17 mouse cellular contexts compared by ENCODE assay signal in the genomic region with DNA sequence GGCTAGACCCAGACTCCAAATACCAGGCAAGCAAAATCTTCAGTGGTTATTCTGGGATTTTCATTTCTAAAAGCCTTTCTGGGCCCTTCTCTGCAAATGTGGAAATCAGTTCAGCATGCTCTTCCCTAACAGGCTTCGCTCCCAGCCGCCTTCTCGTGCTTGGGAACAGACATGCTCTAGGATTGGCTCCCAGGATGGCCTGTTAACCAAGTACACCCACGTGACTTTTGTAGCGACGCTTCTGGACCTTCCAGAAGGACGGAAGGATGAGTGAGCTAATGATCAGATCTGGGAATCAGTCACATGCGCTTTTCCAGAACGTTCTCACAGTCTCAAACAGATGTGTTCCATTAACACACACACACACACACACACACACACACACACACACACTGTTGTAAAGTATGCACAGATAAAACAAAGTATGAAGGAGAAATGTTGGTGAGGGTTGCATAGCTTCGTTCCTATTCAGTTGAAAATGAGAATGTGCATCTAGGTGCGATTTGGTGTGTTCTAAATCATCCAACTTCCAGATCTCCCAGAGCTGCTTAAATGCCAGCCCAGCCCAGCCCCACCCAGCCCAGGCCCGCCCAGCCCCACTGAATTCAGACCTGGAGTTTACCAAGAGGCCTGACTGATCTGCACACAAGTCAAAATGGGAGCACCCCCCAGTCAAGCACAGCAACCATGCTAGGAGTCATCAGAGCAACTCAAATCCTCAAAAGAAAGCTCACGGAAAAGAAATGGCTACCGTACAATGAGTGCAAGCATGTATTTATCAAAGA.
DNase-seq lines count a peak whose midpoint lies in the region; ATAC-seq and TF ChIP-seq lines count a peak whose summit lies in the region.
"Had no signal": no experiment of that assay in that cellular context is flagged by ENCODE, and none has a peak within 500 bp of the region (broad histone marks: within the 10 kb centered on the region; RNA-seq: fewer than 3 reads in every experiment).

No protein-coding gene starts in this region.

- no peaks in the 10 kb centered on the region for H3K9me3 ChIP-seq in heart, embryonic 15.5 days (replicated peaks)
- peaks cover 3% of the 10 kb centered on the region; the same call in 1 of the 2 replicates for H3K9me3 ChIP-seq in megakaryocyte, embryonic 14.5 days
- H3K9me3 ChIP-seq: hindbrain, embryonic 12.5 days had no signal

- H3K4me2 ChIP-seq in heart, embryonic 15.5 days = peak overlapping the region; percentile 43
- H3K4me2 ChIP-seq: hindbrain, embryonic 12.5 days; midbrain, embryonic 11.5 days had no signal

- no peak for TF ChIP-seq EP300 in heart, adult 2 months (IDR thresholded peaks at IDR 0.05; ENCODE audit: insufficient read depth, low read depth, low read length)

- H3K27me3 ChIP-seq in heart, embryonic 15.5 days = peaks cover 25% of the 10 kb centered on the region
- H3K27me3 ChIP-seq in heart, adult 2 months (ENCODE audit: control insufficient read depth, insufficient read depth, low read length) = no peaks in the 10 kb centered on the region
- H3K27me3 ChIP-seq in megakaryocyte, embryonic 14.5 days (replicated peaks) = peaks cover 8% of the 10 kb centered on the region
- H3K27me3 ChIP-seq: CH12.LX; hindbrain, embryonic 12.5 days had no signal

- intact Hi-C loops in heart, adult 2 months (cut with DNase I) = no loop called here

- no peak overlapping the region for H3K4me3 ChIP-seq in heart, embryonic 15.5 days
- no peak overlapping the region for H3K4me3 ChIP-seq in heart, adult 2 months
- peak overlapping the region; percentile 82 for H3K4me3 ChIP-seq in megakaryocyte, embryonic 14.5 days (replicated peaks)
- H3K4me3 ChIP-seq: erythroblast, embryonic 14.5 days; hindbrain, embryonic 12.5 days; myocyte had no signal

- TF ChIP-seq POLR2A in heart, adult 2 months (IDR thresholded peaks at IDR 0.05; ENCODE audit: insufficient read depth, low read depth, low read length) = no peak

- TF ChIP-seq CTCF in heart, adult 2 months (IDR thresholded peaks at IDR 0.05) = no peak

- DNase-seq in heart, adult 2 months = no peak
- DNase-seq in skeletal muscle tissue, adult 2 months (ENCODE audit: low read depth, low spot score) = peak; percentile 49
- DNase-seq in yolk sac, embryonic 10.5 days (ENCODE audit: low spot score) = no peak
- DNase-seq: adrenal gland, postnatal 14 days; cerebellum, postnatal 14 days; kidney, postnatal 25 days; left cerebral cortex, postnatal 4 days had no signal

- H3K36me3 ChIP-seq in heart, embryonic 15.5 days = no peaks in the 10 kb centered on the region
- H3K36me3 ChIP-seq in heart, adult 2 months (ENCODE audit: control insufficient read depth, insufficient read depth, low read length) = no peaks in the 10 kb centered on the region
- H3K36me3 ChIP-seq in megakaryocyte, embryonic 14.5 days (replicated peaks; ENCODE audit: low read length) = no peaks in the 10 kb centered on the region
- H3K36me3 ChIP-seq: hindbrain, embryonic 12.5 days had no signal

- peaks cover 11% of the 10 kb centered on the region for H3K4me1 ChIP-seq in heart, embryonic 15.5 days (replicated peaks)
- H3K4me1 ChIP-seq in heart, adult 2 months (ENCODE audit: control insufficient read depth, insufficient read depth, low read length) = peaks cover 1% of the 10 kb centered on the region
- peaks cover 33% of the 10 kb centered on the region for H3K4me1 ChIP-seq in megakaryocyte, embryonic 14.5 days
- H3K4me1 ChIP-seq: hindbrain, embryonic 12.5 days had no signal

- peak overlapping the region; percentile 46; the same call in 1 of the 2 replicates for H3K27ac ChIP-seq in heart, embryonic 15.5 days
- no peak overlapping the region for H3K27ac ChIP-seq in heart, adult 2 months
- H3K27ac ChIP-seq: hindbrain, embryonic 12.5 days had no signal

- 62% methylated on average over 14 of the region's 14 CpGs for WGBS in heart, embryonic 15.5 days
- 70% methylated on average over 14 of the region's 14 CpGs for WGBS in heart, adult 2 months

- 0 out of 2 replicates have a peak, but pooled peaks have one; percentile 10 for ATAC-seq in heart, embryonic 15.5 days (replicated peaks; ENCODE audit: insufficient number of reproducible peaks, insufficient read depth, low FRiP score, low read depth)
- no peak for ATAC-seq in megakaryocyte, adult 5-6 weeks (ENCODE audit: poor library complexity, severe bottlenecking)
- ATAC-seq in erythroid progenitor cell, adult 5-6 weeks (replicated peaks; ENCODE audit: low FRiP score, poor library complexity, severe bottlenecking) = peak; percentile 60; the same call in 1 of the 2 replicates
- ATAC-seq: intestine, embryonic 16.5 days had no signal

- H3K79me2 ChIP-seq in heart, adult 2 months (replicated peaks; ENCODE audit: control insufficient read depth, insufficient read depth, low read length) = no peaks in the 10 kb centered on the region

- H3K9ac ChIP-seq in heart, embryonic 15.5 days = no peak overlapping the region
- H3K9ac ChIP-seq in heart, adult 2 months (ENCODE audit: low read depth, low read length) = no peak overlapping the region
- H3K9ac ChIP-seq: hindbrain, embryonic 12.5 days had no signal
